Mouse (Mus musculus): ENCODE measurements at regions not wholly inside any gene's neighbourhood (a gene's known extent, or its start where the extent isn't known, plus 50 kb on each side); places are given as distances from the start of the nearest gene placed in this dataset.

DNA sequence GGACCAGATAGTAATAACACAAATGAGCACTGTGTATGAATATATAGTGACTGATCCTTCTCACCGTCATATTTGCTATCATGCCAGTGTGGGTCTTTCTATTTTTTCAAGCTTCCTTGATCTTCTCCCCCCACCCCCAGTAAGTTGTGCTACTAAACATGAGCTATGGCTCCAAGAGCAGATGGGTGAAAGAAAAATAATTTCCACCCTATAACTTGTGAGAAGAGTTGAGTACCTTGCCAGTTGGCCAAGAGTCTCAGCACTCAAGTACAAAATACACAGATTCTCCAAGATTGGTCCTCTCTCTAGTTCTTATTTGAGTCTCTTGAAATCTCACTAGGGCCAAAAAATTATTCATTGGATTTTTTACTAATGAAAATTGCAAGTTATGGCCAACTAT is 777.3 kb downstream of the Cypt12 start:
- Histone ChIP-seq H3K9me3 (no peaks in the 10 kb centered on the region), H3K4me1 (no peaks in the 10 kb centered on the region), H3K27ac (no peak overlapping the region), H3K36me3 (no peaks in the 10 kb centered on the region), H3K27me3 (no peaks in the 10 kb centered on the region), H3K4me3 (no peak overlapping the region), H3K9ac (no peak overlapping the region), H3K4me2 (no peak overlapping the region)
- ATAC-seq (ENCODE audit: borderline replicate concordance, extremely low read depth, low FRiP score, low TSS enrichment): no peak
- WGBS: 94% methylated on average over 1 of the region's 1 CpGs

DNA sequence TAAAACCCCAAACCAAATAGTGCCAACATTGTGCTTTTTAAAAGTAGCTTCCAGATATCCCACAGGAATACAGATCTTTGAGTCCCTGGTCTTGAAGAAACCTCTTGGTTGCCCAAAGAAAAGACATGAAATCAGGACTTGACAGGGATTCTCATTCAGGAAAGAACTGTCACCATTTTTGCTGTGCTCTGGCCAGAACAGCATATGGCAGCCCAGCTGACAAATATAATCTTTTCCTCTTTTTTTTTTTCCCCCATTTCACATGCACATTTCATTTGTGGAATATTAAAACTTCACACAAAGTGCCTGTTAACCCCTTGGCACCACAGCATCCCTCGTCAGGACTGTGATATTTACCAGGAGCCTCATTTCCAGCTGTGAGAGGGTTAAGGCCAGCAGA is 783.0 kb downstream of the Cypt12 start:
- Histone ChIP-seq H3K36me3 (no peaks in the 10 kb centered on the region), H3K9me3 (no peaks in the 10 kb centered on the region), H3K4me1 (no peaks in the 10 kb centered on the region), H3K27me3 (no peaks in the 10 kb centered on the region), H3K4me3 (no peak overlapping the region), H3K9ac (no peak overlapping the region), H3K4me2 (no peak overlapping the region), H3K27ac (no peak overlapping the region)
- 13% methylated on average over 1 of the region's 1 CpGs for WGBS
- ATAC-seq (ENCODE audit: borderline replicate concordance, extremely low read depth, low FRiP score, low TSS enrichment): no peak

DNA sequence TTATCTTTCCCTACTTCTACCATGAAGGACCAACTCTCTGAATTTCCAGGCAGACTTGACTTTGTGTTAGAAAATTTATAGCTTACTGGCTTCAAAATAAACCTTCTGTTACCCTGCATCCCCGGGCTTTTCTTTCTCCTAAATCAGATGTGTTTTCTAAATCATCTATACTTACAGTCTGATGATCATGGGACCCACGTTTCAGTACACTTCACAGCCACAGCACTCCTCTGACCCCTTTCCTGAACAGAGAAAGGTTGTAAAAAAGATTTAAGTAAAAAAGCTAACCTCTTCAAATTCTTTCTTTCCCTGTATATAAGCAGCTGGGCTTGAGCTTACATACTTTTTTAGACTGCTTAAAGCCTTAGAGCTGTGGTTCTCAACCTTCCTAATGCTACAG is 783.5 kb downstream of the Cypt12 start:
- Histone ChIP-seq H3K27ac (no peak overlapping the region), H3K27me3 (no peaks in the 10 kb centered on the region), H3K9me3 (no peaks in the 10 kb centered on the region), H3K4me3 (no peak overlapping the region), H3K9ac (no peak overlapping the region), H3K36me3 (no peaks in the 10 kb centered on the region), H3K4me1 (no peaks in the 10 kb centered on the region), H3K4me2 (no peak overlapping the region)
- WGBS: 27% methylated on average over 2 of the region's 2 CpGs
- ATAC-seq (ENCODE audit: borderline replicate concordance, extremely low read depth, low FRiP score, low TSS enrichment): no peak

DNA sequence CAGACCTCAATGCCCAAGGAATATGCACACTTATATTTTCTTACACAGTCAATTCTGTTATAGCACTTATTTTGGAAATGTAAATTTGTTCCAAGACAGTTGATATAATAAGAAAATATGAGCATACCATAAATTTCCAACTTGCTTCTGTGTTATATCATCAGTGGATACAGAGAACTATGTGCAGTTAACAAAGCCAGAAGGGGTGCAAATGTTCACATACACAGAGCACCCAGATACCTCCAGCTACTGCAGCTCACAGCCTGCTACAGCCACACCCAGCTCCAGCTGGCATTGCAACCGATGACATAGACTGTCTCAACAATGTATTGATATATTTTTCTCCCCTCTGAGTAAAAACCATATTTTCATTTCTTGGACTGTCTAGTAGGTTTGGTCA is 785.3 kb downstream of the Cypt12 start:
- Histone ChIP-seq H3K9ac (no peak overlapping the region), H3K27ac (no peak overlapping the region), H3K4me2 (no peak overlapping the region), H3K9me3 (no peaks in the 10 kb centered on the region), H3K4me3 (no peak overlapping the region), H3K27me3 (no peaks in the 10 kb centered on the region), H3K36me3 (no peaks in the 10 kb centered on the region), H3K4me1 (no peaks in the 10 kb centered on the region)
- no peak for ATAC-seq (ENCODE audit: borderline replicate concordance, extremely low read depth, low FRiP score, low TSS enrichment)
- WGBS: 76% methylated on average over 1 of the region's 1 CpGs

DNA sequence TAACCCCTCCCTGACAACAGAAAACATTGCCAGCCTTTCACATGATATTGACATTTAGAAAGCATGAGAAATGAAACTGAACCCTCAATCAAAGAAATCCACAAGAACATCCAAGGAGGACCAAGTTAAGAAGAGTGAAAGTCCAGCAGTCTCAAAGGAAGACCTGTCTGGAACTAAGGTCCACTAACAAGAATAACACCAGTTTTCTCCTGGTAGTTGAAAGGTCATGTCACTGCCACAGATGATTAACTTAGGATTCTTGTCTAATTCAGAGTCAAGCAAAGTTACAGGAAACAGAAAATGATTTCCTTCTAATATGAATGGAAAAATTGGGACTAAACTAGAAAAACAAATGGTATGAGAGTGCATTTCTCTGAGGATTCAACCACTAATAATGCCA is 790.7 kb downstream of the Cypt12 start:
- H3K27ac ChIP-seq: no peak overlapping the region
- no peak overlapping the region for H3K9ac ChIP-seq
- ATAC-seq (ENCODE audit: borderline replicate concordance, extremely low read depth, low FRiP score, low TSS enrichment): no peak
- no peak overlapping the region for H3K4me2 ChIP-seq
- no peaks in the 10 kb centered on the region for H3K27me3 ChIP-seq
- H3K4me3 ChIP-seq: no peak overlapping the region
- H3K36me3 ChIP-seq: no peaks in the 10 kb centered on the region
- no peaks in the 10 kb centered on the region for H3K4me1 ChIP-seq
- H3K9me3 ChIP-seq: no peaks in the 10 kb centered on the region

DNA sequence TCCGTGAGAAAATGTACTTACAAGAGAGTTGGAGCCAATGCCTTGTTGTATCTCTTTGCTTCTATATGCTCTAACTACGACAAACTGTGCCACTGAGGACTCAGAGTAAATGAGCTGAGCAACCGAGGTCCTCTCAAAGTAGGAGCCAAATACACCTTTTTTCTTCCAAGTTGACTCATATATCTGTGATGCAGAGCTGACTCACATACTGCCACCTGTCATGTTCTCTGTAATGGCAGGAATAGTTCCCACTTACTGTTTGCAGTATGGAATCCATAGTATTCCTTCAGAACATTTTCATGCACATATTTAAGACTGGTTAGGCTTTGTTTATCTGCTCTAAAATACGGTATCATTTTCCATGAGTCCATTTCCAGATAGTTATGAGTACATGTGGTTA is 792.1 kb downstream of the Cypt12 start:
- H3K27me3 ChIP-seq: no peaks in the 10 kb centered on the region
- H3K9me3 ChIP-seq: no peaks in the 10 kb centered on the region
- H3K4me1 ChIP-seq: no peaks in the 10 kb centered on the region
- no peak overlapping the region for H3K4me2 ChIP-seq
- no peak overlapping the region for H3K9ac ChIP-seq
- WGBS: 78% methylated on average over 4 of the region's 4 CpGs
- no peak for ATAC-seq (ENCODE audit: borderline replicate concordance, extremely low read depth, low FRiP score, low TSS enrichment)
- no peak overlapping the region for H3K27ac ChIP-seq
- no peak overlapping the region for H3K4me3 ChIP-seq
- H3K36me3 ChIP-seq: no peaks in the 10 kb centered on the region

DNA sequence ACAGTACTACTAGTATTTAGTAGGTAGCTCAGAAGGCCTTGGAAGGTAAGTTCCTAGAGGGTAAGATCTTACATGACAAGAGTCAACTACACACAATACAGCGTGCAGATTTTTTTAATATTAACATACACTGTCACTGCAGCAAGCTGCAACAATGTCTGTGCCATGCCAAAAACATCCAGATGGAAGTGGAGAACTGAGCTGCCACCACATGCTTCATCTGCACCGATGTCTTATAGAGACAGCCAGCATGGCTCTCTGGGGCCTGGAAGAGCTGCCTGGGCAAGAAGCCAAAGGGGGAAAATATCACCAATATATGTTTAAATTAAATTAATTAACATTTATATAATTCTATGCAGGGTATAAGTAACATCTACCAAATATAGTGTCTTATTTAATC is 795.3 kb downstream of the Cypt12 start:
- Histone ChIP-seq H3K4me1 (no peaks in the 10 kb centered on the region), H3K9me3 (no peaks in the 10 kb centered on the region), H3K4me2 (no peak overlapping the region), H3K36me3 (no peaks in the 10 kb centered on the region), H3K27me3 (no peaks in the 10 kb centered on the region), H3K9ac (no peak overlapping the region), H3K4me3 (no peak overlapping the region), H3K27ac (no peak overlapping the region)
- no peak for ATAC-seq (ENCODE audit: borderline replicate concordance, extremely low read depth, low FRiP score, low TSS enrichment)
- 62% methylated on average over 2 of the region's 2 CpGs for WGBS

DNA sequence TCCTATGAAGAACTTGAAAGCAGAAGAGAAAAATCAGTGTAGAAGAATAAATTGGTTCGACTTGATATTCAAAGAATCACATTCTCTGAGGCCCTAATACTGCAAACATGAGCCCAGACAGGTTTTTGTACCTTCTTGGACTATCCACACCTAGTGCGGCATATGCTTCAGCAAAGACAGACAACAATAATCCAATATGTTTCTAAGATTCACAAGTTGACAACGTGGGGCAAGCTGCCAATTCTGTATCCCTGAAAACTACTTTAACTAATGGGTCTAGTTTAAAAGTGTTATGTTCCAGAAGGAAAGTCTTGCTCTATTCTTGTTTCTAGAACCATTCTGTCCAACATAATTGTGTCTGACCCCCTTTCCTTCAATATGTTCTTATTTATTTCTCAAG is 796.0 kb downstream of the Cypt12 start:
- H3K27me3 ChIP-seq: no peaks in the 10 kb centered on the region
- no peak for ATAC-seq (ENCODE audit: borderline replicate concordance, extremely low read depth, low FRiP score, low TSS enrichment)
- 72% methylated on average over 3 of the region's 3 CpGs for WGBS
- H3K9ac ChIP-seq: no peak overlapping the region
- no peak overlapping the region for H3K4me3 ChIP-seq
- H3K4me2 ChIP-seq: no peak overlapping the region
- no peak overlapping the region for H3K27ac ChIP-seq
- no peaks in the 10 kb centered on the region for H3K4me1 ChIP-seq
- H3K36me3 ChIP-seq: no peaks in the 10 kb centered on the region
- no peaks in the 10 kb centered on the region for H3K9me3 ChIP-seq

DNA sequence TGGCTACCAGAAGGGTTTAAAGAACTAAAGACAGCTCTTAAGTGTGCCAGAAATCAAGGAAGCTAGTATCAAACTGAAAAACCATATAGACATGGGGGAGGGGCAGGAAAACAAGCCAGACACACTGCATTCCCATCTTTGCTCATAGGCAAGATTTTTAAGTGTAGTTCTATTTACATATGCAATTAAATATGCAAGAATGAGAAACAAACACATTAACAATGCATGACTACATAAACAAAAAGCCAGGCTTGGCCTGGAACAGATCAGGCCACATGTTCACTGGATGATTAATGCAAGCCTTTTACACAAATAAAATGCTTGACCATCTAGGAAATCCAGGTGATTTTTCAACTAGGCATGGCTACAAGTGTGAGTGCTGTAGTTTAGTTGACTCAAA is 798.0 kb downstream of the Cypt12 start:
- Histone ChIP-seq H3K36me3 (no peaks in the 10 kb centered on the region), H3K4me2 (no peak overlapping the region), H3K4me1 (no peaks in the 10 kb centered on the region), H3K9me3 (no peaks in the 10 kb centered on the region), H3K9ac (no peak overlapping the region), H3K27me3 (no peaks in the 10 kb centered on the region), H3K4me3 (no peak overlapping the region), H3K27ac (no peak overlapping the region)
- no peak for ATAC-seq (ENCODE audit: borderline replicate concordance, extremely low read depth, low FRiP score, low TSS enrichment)

DNA sequence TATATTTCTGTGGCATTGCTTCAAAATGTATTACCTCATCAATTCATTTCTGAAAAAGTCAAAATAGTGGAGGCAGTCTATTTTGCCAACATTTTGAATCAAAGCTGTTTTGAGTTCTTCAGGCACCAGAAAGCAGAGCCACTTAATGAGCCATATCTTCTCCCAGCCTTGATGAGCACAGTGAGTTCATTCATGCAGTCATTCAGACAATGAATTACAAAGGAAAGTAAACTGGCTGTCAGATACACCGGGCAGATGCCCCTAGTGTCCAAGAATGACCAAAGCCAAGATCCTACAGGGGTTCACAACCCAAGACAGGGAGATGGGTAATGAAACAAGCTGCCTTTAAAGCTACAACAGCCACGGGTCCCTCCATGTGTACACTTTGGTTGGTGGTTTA is 798.7 kb downstream of the Cypt12 start:
- WGBS: 52% methylated on average over 2 of the region's 2 CpGs
- H3K36me3 ChIP-seq: no peaks in the 10 kb centered on the region
- H3K27me3 ChIP-seq: no peaks in the 10 kb centered on the region
- H3K4me1 ChIP-seq: no peaks in the 10 kb centered on the region
- no peak overlapping the region for H3K4me2 ChIP-seq
- H3K27ac ChIP-seq: no peak overlapping the region
- no peak overlapping the region for H3K4me3 ChIP-seq
- no peaks in the 10 kb centered on the region for H3K9me3 ChIP-seq
- H3K9ac ChIP-seq: no peak overlapping the region
- ATAC-seq (ENCODE audit: borderline replicate concordance, extremely low read depth, low FRiP score, low TSS enrichment): no peak

DNA sequence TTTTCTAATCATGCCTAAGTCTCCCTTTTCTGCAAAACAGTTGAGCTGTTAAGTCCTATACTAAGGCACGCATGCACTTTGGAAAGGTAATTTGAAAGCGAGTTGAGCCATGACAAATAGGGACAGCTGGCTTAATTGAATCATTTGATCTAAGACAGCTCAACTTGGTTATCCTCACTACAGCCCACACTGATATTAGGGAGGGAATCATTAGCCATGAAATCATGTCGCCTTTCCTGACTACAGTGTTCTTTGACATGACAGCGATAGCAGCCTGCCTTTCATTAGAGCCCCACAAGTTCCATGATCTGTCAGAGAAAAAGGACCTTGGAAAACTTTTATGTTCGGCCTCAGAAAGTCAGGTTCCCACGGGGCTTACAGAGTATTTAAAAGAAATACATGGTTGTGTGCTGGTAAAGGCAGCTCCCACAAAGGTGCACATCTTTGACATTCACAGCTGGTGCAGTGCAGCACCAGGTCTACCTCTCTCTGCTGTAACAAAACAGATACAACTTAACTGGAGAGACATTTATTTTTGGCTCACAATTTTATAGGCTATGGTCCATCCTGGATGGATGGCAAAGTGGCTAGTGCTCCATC is 803.5 kb downstream of the Cypt12 start:
- 80% methylated on average over 6 of the region's 6 CpGs for WGBS
- Histone ChIP-seq H3K4me2 (no peak overlapping the region), H3K27ac (no peak overlapping the region)

DNA sequence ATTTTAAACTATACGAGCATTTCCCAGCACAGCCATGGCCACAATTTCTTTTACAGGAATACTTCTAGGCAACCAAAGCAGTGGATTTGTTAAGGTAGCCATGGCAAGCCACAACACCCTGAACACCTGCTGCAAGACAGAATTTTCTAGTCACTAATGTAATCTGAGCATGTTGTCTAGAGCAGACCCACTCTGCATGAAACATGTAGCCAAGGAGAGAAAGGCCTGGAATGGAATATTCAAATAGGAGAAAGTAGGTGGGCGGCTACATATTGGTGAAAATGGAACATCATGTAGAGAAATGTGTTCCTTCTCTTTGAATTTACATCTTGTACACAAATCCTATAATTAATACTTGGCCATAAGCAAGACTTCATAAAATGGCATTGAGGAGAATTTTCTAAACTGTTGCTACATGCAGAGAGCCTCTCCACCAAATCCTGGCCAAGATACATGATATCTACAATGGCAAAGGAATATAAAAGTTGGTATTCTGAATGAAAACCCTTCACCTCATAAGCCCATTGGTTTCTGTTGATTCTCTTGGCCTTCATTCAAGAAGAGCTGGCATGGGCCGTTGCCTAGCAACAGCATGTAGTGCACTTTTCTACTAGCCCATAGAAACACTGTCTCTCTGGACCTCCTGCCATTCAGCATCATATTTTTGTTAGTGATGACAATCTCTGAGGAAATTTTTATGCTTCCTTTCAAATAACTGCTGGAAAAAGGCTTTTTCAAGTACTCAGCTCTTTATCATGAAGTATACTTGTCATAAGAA is 816.3 kb downstream of the Cypt12 start:
- no peak overlapping the region for H3K27ac ChIP-seq
- H3K36me3 ChIP-seq: no peaks in the 10 kb centered on the region
- 81% methylated on average over 3 of the region's 3 CpGs for WGBS
- ATAC-seq (ENCODE audit: borderline replicate concordance, extremely low read depth, low FRiP score, low TSS enrichment): no peak
- H3K27me3 ChIP-seq: no peaks in the 10 kb centered on the region
- no peak overlapping the region for H3K4me2 ChIP-seq
- no peak overlapping the region for H3K9ac ChIP-seq
- H3K9me3 ChIP-seq: no peaks in the 10 kb centered on the region
- no peak overlapping the region for H3K4me3 ChIP-seq
- H3K4me1 ChIP-seq: no peaks in the 10 kb centered on the region

More for the DNA sequence above, 803.5 kb downstream of the Cypt12 start:
- Histone ChIP-seq H3K36me3 (no peaks in the 10 kb centered on the region), H3K9ac (no peak overlapping the region), H3K9me3 (no peaks in the 10 kb centered on the region), H3K4me3 (no peak overlapping the region), H3K27me3 (no peaks in the 10 kb centered on the region), H3K4me1 (no peaks in the 10 kb centered on the region)
- ATAC-seq (ENCODE audit: borderline replicate concordance, extremely low read depth, low FRiP score, low TSS enrichment): no peak

DNA sequence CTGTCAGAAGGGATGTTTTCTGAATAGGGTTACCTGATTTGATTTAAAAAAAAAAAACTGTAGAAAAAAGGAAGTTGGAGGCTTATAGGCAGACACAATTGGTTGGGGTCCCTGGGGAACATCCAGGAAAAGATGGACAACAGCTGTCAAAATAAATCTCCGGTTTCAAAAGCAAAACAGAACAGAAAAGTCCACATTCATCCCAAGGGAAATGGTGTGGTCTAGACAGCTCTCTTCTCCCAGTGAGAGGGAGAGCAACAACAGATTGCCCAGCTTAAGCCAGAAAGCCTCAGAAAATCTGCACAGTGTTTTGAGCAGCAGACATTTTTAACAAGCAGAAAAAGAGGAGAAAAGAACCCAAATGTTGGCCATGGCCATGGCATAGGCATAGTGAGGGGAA is 830.3 kb downstream of the Cypt12 start:
- no peak for ATAC-seq (ENCODE audit: borderline replicate concordance, extremely low read depth, low FRiP score, low TSS enrichment)
- H3K4me3 ChIP-seq: no peak overlapping the region
- H3K27me3 ChIP-seq: no peaks in the 10 kb centered on the region
- H3K4me1 ChIP-seq: no peaks in the 10 kb centered on the region
- H3K27ac ChIP-seq: no peak overlapping the region
- H3K36me3 ChIP-seq: no peaks in the 10 kb centered on the region
- no peak overlapping the region for H3K9ac ChIP-seq
- 68% methylated on average over 1 of the region's 1 CpGs for WGBS
- H3K9me3 ChIP-seq: no peaks in the 10 kb centered on the region
- no peak overlapping the region for H3K4me2 ChIP-seq
